Mouse (Mus musculus) lung, postnatal 0 days (tissue): ENCODE measurements around the gene Wdr83os.

ENCODE experiments used
- CTCF ChIP-seq: IDR thresholded peaks from 2 replicates; pipeline ENCODE4 v1.5.1; 2016; ENCODE audit warnings: antibody characterized with exemption, mild to moderate bottlenecking
- EP300 ChIP-seq: IDR thresholded peaks from 2 replicates; pipeline ENCODE4 v1.6.1; 2016; ENCODE audit warnings: antibody characterized with exemption, mild to moderate bottlenecking, control low read depth

DNA sequence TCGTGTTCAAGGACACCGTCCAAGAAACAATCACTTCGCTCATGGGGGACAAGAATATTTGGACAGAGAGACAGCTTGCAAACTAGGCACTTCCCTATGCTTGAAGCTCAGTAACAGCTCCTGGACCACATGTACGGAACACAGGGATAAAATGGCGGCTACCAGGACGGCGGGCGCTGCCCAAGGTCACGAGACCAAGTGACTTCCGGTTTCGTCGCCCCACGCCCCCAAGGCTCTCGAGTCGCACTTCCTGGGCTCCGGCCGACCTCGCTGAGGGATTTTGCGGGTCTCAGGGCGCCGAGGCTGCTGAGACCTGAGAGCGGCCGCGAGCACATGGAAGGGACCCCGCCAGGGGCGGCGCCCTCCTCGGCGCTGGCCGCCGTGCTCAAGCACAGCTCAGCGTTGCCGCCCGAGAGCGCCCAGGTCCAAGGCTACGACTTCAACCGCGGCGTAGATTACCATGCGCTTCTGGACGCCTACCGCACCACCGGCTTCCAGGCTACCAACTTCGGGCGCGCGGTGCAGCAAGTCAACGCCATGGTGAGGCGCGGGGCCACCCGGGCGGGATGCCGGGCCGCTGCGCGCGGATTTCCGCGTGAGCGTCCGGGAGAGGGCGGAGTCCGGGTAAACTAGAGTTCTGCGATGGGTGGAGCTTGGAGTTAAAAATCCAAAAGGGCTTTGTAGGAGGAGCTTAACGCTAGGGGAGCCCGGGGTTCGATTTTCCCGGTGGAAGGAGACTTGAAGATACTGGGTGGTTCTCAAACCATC is 8.8 kb upstream of the Wdr83os start, which contains the start of gene Dhps:
- TF ChIP-seq EP300, result no peak
- TF ChIP-seq CTCF, result no peak
